Mouse (Mus musculus) limb, embryonic 14.5 days (tissue): ENCODE data around the gene Rasgrp3. TPM values are rescaled to one million over a fixed set of nuclear protein-coding genes. Genes with fewer than 3 reads are reported as not detected.
A peak's percentile ranks its signal among the peaks of the same experiment; 100 is the strongest.

Source experiments
- ATAC-seq: fragments of 200-750 bp; cut with Nextera tagmentation; 2 replicates; pipeline ENCODE4 v1.8.0; 2017; ENCODE audit warnings: low read depth, moderate number of reproducible peaks, moderate TSS enrichment; ENCODE audit not compliant: low FRiP score
- DNase-seq: peaks from one replicate; pipeline ENCODE4 v3.0.0-alpha.2; 2015; ENCODE audit warnings: low spot score
- H3K27ac ChIP-seq: fragments of 300-500 bp; sonication (generic); replicated peaks from 2 replicates; pipeline ENCODE4 v1.5.1; 2014; ENCODE audit warnings: low read depth, mild to moderate bottlenecking, low read length, moderate library complexity, mixed read lengths
- H3K27me3 ChIP-seq: fragments of 300-500 bp; sonication (generic); 2 replicates; pipeline ENCODE4 v1.6.1; 2014; ENCODE audit warnings: low read length, mixed read lengths; ENCODE audit not compliant: control insufficient read depth, insufficient read depth
- H3K36me3 ChIP-seq: fragments of 300-500 bp; sonication (generic); 2 replicates; pipeline ENCODE4 v1.6.1; 2014; ENCODE audit warnings: mild to moderate bottlenecking, low read length, moderate library complexity, mixed read lengths; ENCODE audit not compliant: control insufficient read depth, insufficient read depth
- H3K4me1 ChIP-seq: fragments of 300-500 bp; sonication (generic); 2 replicates; pipeline ENCODE4 v1.6.1; 2014; ENCODE audit warnings: antibody characterized with exemption, low read length, mixed read lengths; ENCODE audit not compliant: control insufficient read depth, insufficient read depth
- H3K4me2 ChIP-seq: fragments of 300-500 bp; sonication (generic); replicated peaks from 2 replicates; pipeline ENCODE4 v1.6.1; 2014; ENCODE audit warnings: low read depth, mild to moderate bottlenecking, low read length, moderate library complexity; ENCODE audit not compliant: severe bottlenecking
- H3K4me3 ChIP-seq: fragments of 300-500 bp; sonication (generic); replicated peaks from 2 replicates; pipeline ENCODE4 v1.5.1; 2014; ENCODE audit warnings: low read length
- H3K9ac ChIP-seq: fragments of 300-500 bp; sonication (generic); 2 replicates; pipeline ENCODE4 v1.6.1; 2014; ENCODE audit warnings: mild to moderate bottlenecking, low read depth, low read length, moderate library complexity; ENCODE audit not compliant: severe bottlenecking
- H3K9me3 ChIP-seq: fragments of 300-500 bp; sonication (generic); 2 replicates; pipeline ENCODE4 v1.6.1; 2016; ENCODE audit warnings: low read length; ENCODE audit not compliant: control insufficient read depth
- POLR2A ChIP-seq: fragments of 200-500 bp; IDR thresholded peaks from 2 replicates; pipeline ENCODE4 v1.8.0; 2012; ENCODE audit warnings: inconsistent platforms, mild to moderate bottlenecking, moderate library complexity, borderline replicate concordance; ENCODE audit not compliant: insufficient read depth, insufficient read length; ENCODE audit errors: extremely low read depth
- WGBS: fragments of 180-500 bp; shearing (Covaris S2); extraction: QIAGEN DNeasy Blood & Tissue Kit; methylation state at CpG from one replicate; pipeline ENCODE4 v1.1.7; 2014; 5-methylcytosine and 5-hydroxymethylcytosine counted together
- polyA plus RNA-seq, 2 experiments: library from polyadenylated mRNA; depleted of rRNA in 1 of 2; stranded (reverse) in 1 of 2; unstranded in 1 of 2; fragments of >200 nt; fragmentation: Nextera tagmentation in 1 of 2; extraction: Ambion mirVana in 1 of 2; gene quantifications; 2 replicates each; pipeline versions ENCODE4 v1.2.1 to v1.2.3; 2012 to 2014

The Rasgrp3 gene
- polyA plus RNA-seq, 2 experiments = 9.3 to 13.9 TPM

DNA sequence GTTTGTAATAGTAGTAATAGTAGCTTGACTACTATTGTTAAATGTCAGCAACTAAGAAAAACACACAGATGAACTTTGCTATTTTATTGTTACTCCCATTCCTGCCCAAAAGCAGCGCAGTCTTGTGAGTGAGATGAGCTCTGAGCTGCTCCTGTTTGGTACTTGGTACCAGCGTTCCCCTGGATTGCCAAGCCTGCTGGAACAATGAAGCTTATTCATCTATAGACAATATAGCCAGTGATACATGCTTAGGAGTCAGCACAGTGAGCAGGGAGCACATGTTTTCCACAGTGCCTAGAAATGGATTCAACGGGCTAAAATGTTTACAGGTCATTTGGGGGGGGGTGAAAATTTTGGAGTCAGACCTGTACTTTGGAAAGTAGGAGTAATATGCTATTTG, 50.5 kb downstream of the Rasgrp3 start:
- Histone ChIP-seq H3K4me1 (no peaks in the 10 kb centered on the region), H3K36me3 (no peaks in the 10 kb centered on the region), H3K4me2 (no peak overlapping the region), H3K9ac (no peak overlapping the region), H3K9me3 (no peaks in the 10 kb centered on the region), H3K4me3 (no peak overlapping the region), H3K27ac (no peak overlapping the region), H3K27me3 (no peaks in the 10 kb centered on the region)
- WGBS = 82% methylated on average over 3 of the region's 3 CpGs
- ATAC-seq (no peak), DNase-seq (no peak)
- no peak for TF ChIP-seq POLR2A

DNA sequence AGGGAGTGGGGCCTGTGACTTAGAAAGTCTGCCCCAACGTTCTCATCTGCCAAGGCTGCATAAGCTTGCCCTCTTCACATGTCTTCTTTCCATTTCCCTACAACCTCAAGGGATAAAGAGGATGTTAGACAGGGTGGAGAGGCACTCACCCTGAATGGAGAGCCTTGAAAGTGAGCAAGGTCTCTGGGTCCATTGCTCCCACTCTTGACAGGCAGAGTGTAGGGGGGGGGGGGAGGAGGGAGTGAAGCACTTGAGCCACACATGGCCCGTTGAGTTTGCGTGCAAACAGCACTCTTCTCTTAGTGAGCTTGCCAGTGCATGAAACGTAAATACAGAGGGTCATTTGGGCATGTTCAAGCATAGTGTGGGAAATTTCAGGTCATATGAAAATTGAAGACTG, 59.5 kb downstream of the Rasgrp3 start:
- Histone ChIP-seq H3K9ac (no peak overlapping the region), H3K4me2 (no peak overlapping the region), H3K36me3 (no peaks in the 10 kb centered on the region), H3K4me1 (no peaks in the 10 kb centered on the region), H3K9me3 (no peaks in the 10 kb centered on the region), H3K4me3 (no peak overlapping the region), H3K27ac (no peak overlapping the region), H3K27me3 (no peaks in the 10 kb centered on the region)
- ATAC-seq = no peak
- DNase-seq = no peak
- TF ChIP-seq POLR2A = no peak
- WGBS = 80% methylated on average over 4 of the region's 4 CpGs

GRCm38 (mm10) chr17:75498241-75498651, 62.5 kb downstream of the Rasgrp3 start:
- ATAC-seq (no peak), DNase-seq (peak; percentile 49)
- no peak overlapping the region for H3K4me2 ChIP-seq
- no peaks in the 10 kb centered on the region for H3K9me3 ChIP-seq
- no peaks in the 10 kb centered on the region for H3K36me3 ChIP-seq
- no peak overlapping the region for H3K4me3 ChIP-seq
- H3K9ac ChIP-seq = no peak overlapping the region
- TF ChIP-seq POLR2A = no peak
- no peaks in the 10 kb centered on the region for H3K27me3 ChIP-seq
- WGBS = 60% methylated on average over 6 of the region's 6 CpGs
- H3K27ac ChIP-seq = no peak overlapping the region
- no peaks in the 10 kb centered on the region for H3K4me1 ChIP-seq

DNA sequence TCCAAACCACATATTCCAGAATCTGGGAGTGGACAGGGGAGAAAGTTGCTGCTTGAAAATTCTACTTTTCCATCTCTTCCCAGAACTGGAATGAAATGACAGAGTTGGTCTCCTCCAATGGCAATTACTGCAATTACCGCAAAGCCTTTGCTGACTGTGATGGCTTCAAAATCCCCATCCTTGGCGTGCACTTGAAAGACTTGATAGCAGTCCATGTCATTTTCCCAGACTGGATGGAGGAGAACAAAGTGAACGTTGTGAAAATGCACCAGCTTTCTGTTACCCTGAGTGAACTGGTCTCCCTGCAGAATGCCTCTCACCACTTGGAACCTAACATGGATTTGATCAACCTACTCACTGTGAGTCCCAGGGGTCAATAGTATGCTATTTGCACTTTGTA, 67.3 kb downstream of the Rasgrp3 start:
- Histone ChIP-seq H3K27ac (no peak overlapping the region), H3K9me3 (no peaks in the 10 kb centered on the region), H3K4me3 (no peak overlapping the region), H3K4me1 (no peaks in the 10 kb centered on the region), H3K4me2 (no peak overlapping the region), H3K27me3 (no peaks in the 10 kb centered on the region), H3K9ac (no peak overlapping the region), H3K36me3 (no peaks in the 10 kb centered on the region)
- ATAC-seq (no peak), DNase-seq (no peak)
- WGBS = 79% methylated on average over 3 of the region's 3 CpGs
- no peak for TF ChIP-seq POLR2A

DNA sequence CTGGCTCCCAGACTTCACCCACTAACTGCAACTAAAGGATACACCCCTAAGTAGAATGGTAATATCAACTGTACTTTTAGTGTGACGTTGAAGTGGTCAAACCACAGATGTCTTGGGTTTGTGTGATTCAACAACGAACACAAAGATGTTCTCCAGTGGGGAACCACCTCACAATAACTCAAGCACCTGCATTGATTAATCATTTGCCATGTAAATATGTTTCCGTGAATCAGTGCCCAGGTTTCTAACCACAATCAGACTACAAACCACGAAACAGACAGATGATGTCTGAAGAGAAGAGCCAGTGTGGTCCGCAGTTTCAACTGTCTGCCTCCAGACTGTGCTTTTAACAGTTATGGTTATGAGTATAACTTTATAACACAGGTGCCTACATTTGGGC, 69.4 kb downstream of the Rasgrp3 start:
- ATAC-seq = no peak
- Histone ChIP-seq H3K27ac (no peak overlapping the region), H3K4me3 (no peak overlapping the region), H3K4me2 (no peak overlapping the region), H3K9ac (no peak overlapping the region), H3K9me3 (no peaks in the 10 kb centered on the region), H3K36me3 (no peaks in the 10 kb centered on the region), H3K4me1 (no peaks in the 10 kb centered on the region), H3K27me3 (no peaks in the 10 kb centered on the region)
- DNase-seq = no peak
- WGBS = 92% methylated on average over 5 of the region's 5 CpGs
- no peak for TF ChIP-seq POLR2A

GRCm38 (mm10) chr17:75506097-75506675, 70.5 kb downstream of the Rasgrp3 start:
- no peak overlapping the region for H3K4me2 ChIP-seq
- WGBS = 86% methylated on average over 10 of the region's 10 CpGs
- ATAC-seq (no peak), DNase-seq (peak; percentile 39)
- no peaks in the 10 kb centered on the region for H3K4me1 ChIP-seq
- TF ChIP-seq POLR2A = no peak
- no peak overlapping the region for H3K27ac ChIP-seq
- H3K4me3 ChIP-seq = no peak overlapping the region
- H3K27me3 ChIP-seq = no peaks in the 10 kb centered on the region
- H3K9ac ChIP-seq = no peak overlapping the region
- no peaks in the 10 kb centered on the region for H3K36me3 ChIP-seq
- H3K9me3 ChIP-seq = no peaks in the 10 kb centered on the region
